Mouse (Mus musculus): ENCODE results near the gene Dtx2. TPM values are rescaled to one million over a fixed set of nuclear protein-coding genes. Genes with fewer than 3 reads are reported as not detected.
"Not testable (repeated sequence)": the region's sequence is repeated elsewhere in the genome, so short reads cannot be mapped to it uniquely, and the experiment has no call there.

Dtx2 gene
- polyA plus RNA-seq, 1 experiment = 20.3 TPM

- Histone ChIP-seq H3K79me2 (ENCODE audit: control insufficient read depth, insufficient read depth) (no peaks in the 10 kb centered on the region), H3K27me3 (ENCODE audit: control insufficient read depth, insufficient read depth, insufficient read length) (no peaks in the 10 kb centered on the region), H3K4me3 (ENCODE audit: insufficient read depth, poor library complexity, severe bottlenecking) (no peak overlapping the region), H3ac (ENCODE audit: control insufficient read depth, insufficient read length, low read depth) (no peak overlapping the region), H3K36me3 (ENCODE audit: control insufficient read depth, insufficient read depth) (no peaks in the 10 kb centered on the region), H3K79me3 (ENCODE audit: low read depth) (no peaks in the 10 kb centered on the region)
- no peak for TF ChIP-seq CTCF (IDR thresholded peaks at IDR 0.05; ENCODE audit: control insufficient read depth, insufficient read depth, insufficient read length)
- TF ChIP-seq FOSL1 (IDR thresholded peaks at IDR 0.05; ENCODE audit: insufficient read depth, low read length, poor library complexity, severe bottlenecking) = no peak
- TF ChIP-seq MYOG (IDR thresholded peaks at IDR 0.05; ENCODE audit: control insufficient read depth, extremely low read depth, insufficient read length) = no peak
- no peak for TF ChIP-seq MAX (IDR thresholded peaks at IDR 0.05)
- TF ChIP-seq USF1 (IDR thresholded peaks at IDR 0.05; ENCODE audit: low read depth) = no peak
- TF ChIP-seq CEBPB (IDR thresholded peaks at IDR 0.05; ENCODE audit: low read depth) = no peak
- no peak for TF ChIP-seq MYOD1 (IDR thresholded peaks at IDR 0.05; ENCODE audit: control insufficient read depth, insufficient read length, low read depth)
These were observed 50.8 kb downstream of the Dtx2 start for GRCm38 (mm10) chr5:136045408-136045807.

- TF ChIP-seq MYOD1 (IDR thresholded peaks at IDR 0.05; ENCODE audit: control insufficient read depth, insufficient read length, low read depth) = no peak
- TF ChIP-seq USF1 (IDR thresholded peaks at IDR 0.05; ENCODE audit: low read depth) = no peak
- TF ChIP-seq MAX (IDR thresholded peaks at IDR 0.05) = no peak
- peak; percentile 48 for TF ChIP-seq CTCF (IDR thresholded peaks at IDR 0.05; ENCODE audit: control insufficient read depth, insufficient read depth, insufficient read length)
- no peak for TF ChIP-seq MYOG (IDR thresholded peaks at IDR 0.05; ENCODE audit: control insufficient read depth, extremely low read depth, insufficient read length)
- no peak for TF ChIP-seq CEBPB (IDR thresholded peaks at IDR 0.05; ENCODE audit: low read depth)
- no peak for TF ChIP-seq FOSL1 (IDR thresholded peaks at IDR 0.05; ENCODE audit: insufficient read depth, low read length, poor library complexity, severe bottlenecking)
- H3K4me3 ChIP-seq (ENCODE audit: insufficient read depth, poor library complexity, severe bottlenecking) = no peak overlapping the region
- H3K27me3 ChIP-seq (ENCODE audit: control insufficient read depth, insufficient read depth, insufficient read length) = no peaks in the 10 kb centered on the region
- H3K79me3 ChIP-seq (ENCODE audit: low read depth) = no peaks in the 10 kb centered on the region
- no peaks in the 10 kb centered on the region for H3K79me2 ChIP-seq (ENCODE audit: control insufficient read depth, insufficient read depth)
- no peaks in the 10 kb centered on the region for H3K36me3 ChIP-seq (ENCODE audit: control insufficient read depth, insufficient read depth)
- H3ac ChIP-seq (ENCODE audit: control insufficient read depth, insufficient read length, low read depth) = no peak overlapping the region
These were observed 51.4 kb downstream of the Dtx2 start for GRCm38 (mm10) chr5:136045987-136046386.

GRCm38 (mm10) chr5:136048541-136048940 lies 53.9 kb downstream of the Dtx2 start:
- not testable (repeated sequence) for H3K27me3 ChIP-seq (ENCODE audit: control insufficient read depth, insufficient read depth, insufficient read length); H3K79me3 ChIP-seq (ENCODE audit: low read depth); H3K4me3 ChIP-seq (ENCODE audit: insufficient read depth, poor library complexity, severe bottlenecking); H3K36me3 ChIP-seq (ENCODE audit: control insufficient read depth, insufficient read depth); H3K79me2 ChIP-seq (ENCODE audit: control insufficient read depth, insufficient read depth); H3ac ChIP-seq (ENCODE audit: control insufficient read depth, insufficient read length, low read depth)

DNA sequence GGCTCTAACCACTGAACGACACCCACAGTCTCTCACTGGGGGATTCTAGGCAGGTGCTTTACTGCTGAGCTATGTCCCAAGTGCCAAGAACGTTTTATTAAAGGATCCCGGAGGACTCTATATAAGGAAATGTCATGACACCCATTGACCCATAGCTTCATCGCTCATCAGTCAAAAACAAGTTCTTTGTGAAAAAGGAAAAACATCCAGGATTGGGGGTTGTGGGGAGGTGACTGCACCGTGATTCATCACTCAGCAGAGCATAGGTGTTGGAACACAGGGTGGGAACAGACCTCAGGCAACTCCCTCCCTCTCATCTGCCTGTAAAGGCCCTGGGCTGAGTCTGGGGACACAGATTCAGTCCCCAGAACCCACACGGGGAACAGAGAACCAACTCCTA lies 55.3 kb downstream of the Dtx2 start:
- TF ChIP-seq FOSL1 (IDR thresholded peaks at IDR 0.05; ENCODE audit: insufficient read depth, low read length, poor library complexity, severe bottlenecking) (peak; percentile 69), CEBPB (IDR thresholded peaks at IDR 0.05; ENCODE audit: low read depth) (no peak), USF1 (IDR thresholded peaks at IDR 0.05; ENCODE audit: low read depth) (no peak), CTCF (IDR thresholded peaks at IDR 0.05; ENCODE audit: control insufficient read depth, insufficient read depth, insufficient read length) (no peak), MYOD1 (IDR thresholded peaks at IDR 0.05; ENCODE audit: control insufficient read depth, insufficient read length, low read depth) (no peak), MAX (IDR thresholded peaks at IDR 0.05) (no peak), MYOG (IDR thresholded peaks at IDR 0.05; ENCODE audit: control insufficient read depth, extremely low read depth, insufficient read length) (no peak)
- no peak overlapping the region for H3ac ChIP-seq (ENCODE audit: control insufficient read depth, insufficient read length, low read depth)
- H3K79me3 ChIP-seq (ENCODE audit: low read depth) = no peaks in the 10 kb centered on the region
- no peaks in the 10 kb centered on the region for H3K36me3 ChIP-seq (ENCODE audit: control insufficient read depth, insufficient read depth)
- no peak overlapping the region for H3K4me3 ChIP-seq (ENCODE audit: insufficient read depth, poor library complexity, severe bottlenecking)
- H3K79me2 ChIP-seq (ENCODE audit: control insufficient read depth, insufficient read depth) = no peaks in the 10 kb centered on the region
- no peaks in the 10 kb centered on the region for H3K27me3 ChIP-seq (ENCODE audit: control insufficient read depth, insufficient read depth, insufficient read length)

DNA sequence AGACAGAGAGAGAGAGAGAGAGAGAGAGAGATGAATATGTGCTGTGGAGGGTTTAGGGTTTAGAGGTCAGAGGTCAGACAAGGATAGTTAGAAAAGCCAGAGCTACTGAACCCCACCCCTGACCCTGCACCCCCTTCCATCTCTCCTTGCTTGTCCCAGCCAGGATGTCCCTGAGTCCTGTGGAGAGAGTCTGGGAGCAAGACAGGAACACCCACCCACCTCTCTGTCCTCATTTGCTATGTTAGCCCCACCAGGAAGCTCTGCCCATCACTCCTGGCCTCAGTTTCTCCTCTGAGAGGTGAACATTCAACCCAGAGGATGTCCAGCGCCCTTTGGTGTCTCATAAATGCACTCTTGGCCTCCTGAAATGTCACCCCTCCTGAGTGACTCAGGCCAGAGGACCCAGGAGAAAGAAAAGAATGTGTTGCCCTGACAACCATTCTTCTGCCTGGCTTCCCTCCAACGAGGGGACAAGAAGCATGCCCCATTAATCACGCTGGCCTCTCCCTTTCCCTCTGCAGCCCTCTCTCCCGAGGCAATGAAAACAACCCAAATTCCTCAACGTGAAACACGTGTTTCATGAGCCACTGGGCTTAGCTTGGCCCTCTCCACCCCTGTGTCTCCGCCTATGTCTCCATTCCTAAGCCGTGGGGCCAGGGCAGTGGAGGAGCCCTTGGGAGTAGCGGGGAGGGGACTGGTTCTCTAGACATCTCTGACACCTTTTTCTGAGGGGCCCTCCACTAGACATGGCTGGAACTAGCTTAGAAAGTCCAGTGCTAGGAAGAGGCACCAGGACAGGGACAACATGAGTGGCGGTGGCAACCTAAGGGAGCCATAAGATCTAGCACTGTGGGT lies 56.9 kb downstream of the Dtx2 start:
- H3K27me3 ChIP-seq (ENCODE audit: control insufficient read depth, insufficient read depth, insufficient read length) = no peaks in the 10 kb centered on the region
- H3K79me2 ChIP-seq (ENCODE audit: control insufficient read depth, insufficient read depth) = no peaks in the 10 kb centered on the region
- H3K36me3 ChIP-seq (ENCODE audit: control insufficient read depth, insufficient read depth) = no peaks in the 10 kb centered on the region
- no peak overlapping the region for H3ac ChIP-seq (ENCODE audit: control insufficient read depth, insufficient read length, low read depth)
- no peak overlapping the region for H3K4me3 ChIP-seq (ENCODE audit: insufficient read depth, poor library complexity, severe bottlenecking)
- H3K79me3 ChIP-seq (ENCODE audit: low read depth) = no peaks in the 10 kb centered on the region
- TF ChIP-seq MAX (IDR thresholded peaks at IDR 0.05) (peak; percentile 98), USF1 (IDR thresholded peaks at IDR 0.05; ENCODE audit: low read depth) (no peak), CTCF (IDR thresholded peaks at IDR 0.05; ENCODE audit: control insufficient read depth, insufficient read depth, insufficient read length) (no peak)
